9 mouse cellular contexts compared by ENCODE assay signal in genomic region chr17:25064351-25064750, GRCm38 (mm10). TPM values are rescaled to one million over a fixed set of nuclear protein-coding genes. Genes with fewer than 3 reads are reported as not detected.
A peak's percentile ranks its signal among the peaks of the same experiment; 100 is the strongest.
DNase-seq lines count a peak whose midpoint lies in the region; ATAC-seq and TF ChIP-seq lines count a peak whose summit lies in the region.
"Had no signal": no experiment of that assay in that cellular context is flagged by ENCODE, and none has a peak within 500 bp of the region (broad histone marks: within the 10 kb centered on the region; RNA-seq: fewer than 3 reads in every experiment).

No protein-coding gene starts in this region.

- TF ChIP-seq CTCF in heart, adult 2 months (IDR thresholded peaks at IDR 0.05): peak; percentile 15; the same call in 1 of the 2 replicates

- peak; percentile 13 for DNase-seq in midbrain, embryonic 14.5 days
- no peak for DNase-seq in midbrain, embryonic 11.5 days (ENCODE audit: low spot score, missing footprints)
- DNase-seq in heart, adult 2 months: peak; percentile 79 to 89
- peak; percentile 61 to 71 for DNase-seq in kidney, adult 8-10 months
- peak; percentile 88 for DNase-seq in lung, postnatal 36 days
- DNase-seq in cerebellum, adult 11-12 months: no peak
- no peak for DNase-seq in left cerebral cortex, adult 9 months (ENCODE audit: low spot score in 2 of 2)
- DNase-seq in testis, postnatal 10 days (ENCODE audit: low spot score): no peak

- no peaks in the 10 kb centered on the region for H3K27me3 ChIP-seq in midbrain, embryonic 14.5 days (ENCODE audit: control insufficient read depth, insufficient read depth, low read length)
- no peaks in the 10 kb centered on the region for H3K27me3 ChIP-seq in midbrain, embryonic 11.5 days (ENCODE audit: control insufficient read depth, insufficient read depth, low read length)
- H3K27me3 ChIP-seq in heart, adult 2 months (ENCODE audit: control insufficient read depth, insufficient read depth, low read length): no peaks in the 10 kb centered on the region
- H3K27me3 ChIP-seq: limb, embryonic 13.5 days had no signal

- no peak for ATAC-seq in midbrain, embryonic 14.5 days (ENCODE audit: low FRiP score, low TSS enrichment)
- no peak for ATAC-seq in midbrain, embryonic 11.5 days (ENCODE audit: low FRiP score)

- 86% methylated on average over 9 of the region's 9 CpGs for WGBS in midbrain, embryonic 14.5 days
- WGBS in midbrain, embryonic 11.5 days: 82% methylated on average over 9 of the region's 9 CpGs
- 30% methylated on average over 9 of the region's 9 CpGs for WGBS in heart, adult 2 months

- no peak overlapping the region for H3K9ac ChIP-seq in midbrain, embryonic 14.5 days (replicated peaks; ENCODE audit: low read length)
- no peak overlapping the region for H3K9ac ChIP-seq in midbrain, embryonic 11.5 days (ENCODE audit: low read length)
- no peak overlapping the region; the same call in 1 of the 2 replicates for H3K9ac ChIP-seq in heart, adult 2 months (ENCODE audit: low read depth, low read length)
- H3K9ac ChIP-seq: limb, embryonic 13.5 days had no signal

- H3K36me3 ChIP-seq in midbrain, embryonic 14.5 days (ENCODE audit: control insufficient read depth, insufficient read depth, low read length): peaks cover 20% of the 10 kb centered on the region
- no peaks in the 10 kb centered on the region; the same call in 1 of the 2 replicates for H3K36me3 ChIP-seq in midbrain, embryonic 11.5 days (ENCODE audit: control insufficient read depth, insufficient read depth, low read length)
- peaks cover 40% of the 10 kb centered on the region for H3K36me3 ChIP-seq in heart, adult 2 months (ENCODE audit: control insufficient read depth, insufficient read depth, low read length)

- peak; percentile 96 for TF ChIP-seq EP300 in heart, adult 2 months (IDR thresholded peaks at IDR 0.05; ENCODE audit: insufficient read depth, low read depth, low read length)

- intact Hi-C loops in heart, adult 2 months (cut with DNase I): loop anchor here (1.0 to 5.0 kb wide), 2 partner anchors 17 to 47 kb away; partner anchors contain the start of genes Cramp1l and Ift140

- no peak overlapping the region for H3K27ac ChIP-seq in midbrain, embryonic 14.5 days (replicated peaks; ENCODE audit: low read depth, low read length)
- H3K27ac ChIP-seq in midbrain, embryonic 11.5 days (ENCODE audit: low read depth, low read length): no peak overlapping the region
- peak overlapping the region; percentile 96 for H3K27ac ChIP-seq in heart, adult 2 months

- H3K4me2 ChIP-seq in midbrain, embryonic 14.5 days (ENCODE audit: low read length): no peak overlapping the region
- no peak overlapping the region for H3K4me2 ChIP-seq in midbrain, embryonic 11.5 days
- H3K4me2 ChIP-seq: limb, embryonic 13.5 days had no signal

- H3K4me3 ChIP-seq in midbrain, embryonic 14.5 days (replicated peaks; ENCODE audit: low read depth, low read length): no peak overlapping the region
- H3K4me3 ChIP-seq in midbrain, embryonic 11.5 days (ENCODE audit: low read depth, low read length): no peak overlapping the region
- H3K4me3 ChIP-seq in heart, adult 2 months: peak overlapping the region; percentile 4; the same call in 1 of the 2 replicates
- H3K4me3 ChIP-seq: limb, embryonic 13.5 days had no signal

- no peaks in the 10 kb centered on the region for H3K79me2 ChIP-seq in heart, adult 2 months (replicated peaks; ENCODE audit: control insufficient read depth, insufficient read depth, low read length)

- no peaks in the 10 kb centered on the region for H3K4me1 ChIP-seq in midbrain, embryonic 14.5 days (ENCODE audit: control insufficient read depth, insufficient read depth, low read length)
- H3K4me1 ChIP-seq in midbrain, embryonic 11.5 days (ENCODE audit: control insufficient read depth, insufficient read depth, low read length): no peaks in the 10 kb centered on the region
- peaks cover 45% of the 10 kb centered on the region for H3K4me1 ChIP-seq in heart, adult 2 months (ENCODE audit: control insufficient read depth, insufficient read depth, low read length)

- no peaks in the 10 kb centered on the region for H3K9me3 ChIP-seq in midbrain, embryonic 14.5 days (ENCODE audit: control insufficient read depth, low read length)
- H3K9me3 ChIP-seq in midbrain, embryonic 11.5 days (ENCODE audit: control insufficient read depth, low read length): no peaks in the 10 kb centered on the region
- H3K9me3 ChIP-seq: limb, embryonic 13.5 days had no signal

- peak; percentile 60; the same call in 1 of the 2 replicates for TF ChIP-seq POLR2A in heart, adult 2 months (IDR thresholded peaks at IDR 0.05; ENCODE audit: insufficient read depth, low read depth, low read length)

RNA-seq across cellular contexts. Expression of gene Tmem204, which starts 19.0 kb away (rescaled TPM):
- polyA plus RNA-seq in midbrain, embryonic 14.5 days (2014; fragmentation: Nextera tagmentation; extraction: Ambion mirVana): 6.5 and 10.8 TPM in 2 replicates
- polyA plus RNA-seq in midbrain, embryonic 11.5 days (2014; fragmentation: Nextera tagmentation; extraction: Ambion mirVana): 9.5 and 10.4 TPM in 2 replicates
- total RNA-seq in heart, adult 2 months (2021): 10 to 100 TPM; 40.0 to 45.1 TPM
- polyA plus RNA-seq in heart, adult 2 months (2012; rRNA removed): 77.3 and 82.0 TPM in 2 replicates

RNA-seq across cellular contexts. Expression of gene Ift140, which starts 48.5 kb away (rescaled TPM):
- 16.6 and 17.3 TPM in 2 replicates for polyA plus RNA-seq in midbrain, embryonic 14.5 days (2014; fragmentation: Nextera tagmentation; extraction: Ambion mirVana)
- 20.9 and 21.2 TPM in 2 replicates for polyA plus RNA-seq in midbrain, embryonic 11.5 days (2014; fragmentation: Nextera tagmentation; extraction: Ambion mirVana)
- total RNA-seq in heart, adult 2 months (2021): 1 to 10 TPM; 3.1 to 5.0 TPM
- polyA plus RNA-seq in heart, adult 2 months (2012; rRNA removed): 4.6 and 5.2 TPM in 2 replicates

RNA-seq across cellular contexts. Expression of gene Cramp1l, which starts 48.8 kb away (rescaled TPM):
- 6.7 and 9.2 TPM in 2 replicates for polyA plus RNA-seq in midbrain, embryonic 14.5 days (2014; fragmentation: Nextera tagmentation; extraction: Ambion mirVana)
- 10.8 and 11.2 TPM in 2 replicates for polyA plus RNA-seq in midbrain, embryonic 11.5 days (2014; fragmentation: Nextera tagmentation; extraction: Ambion mirVana)
- 1 to 10 TPM; 9.4 to 9.8 TPM for total RNA-seq in heart, adult 2 months (2021)
- 9.6 and 13.7 TPM in 2 replicates for polyA plus RNA-seq in heart, adult 2 months (2012; rRNA removed)

RNA-seq across cellular contexts. Expression of gene Telo2, which starts 51.4 kb away (rescaled TPM):
- polyA plus RNA-seq in midbrain, embryonic 14.5 days (2014; fragmentation: Nextera tagmentation; extraction: Ambion mirVana): 34.1 and 34.4 TPM in 2 replicates
- 22.5 and 23.2 TPM in 2 replicates for polyA plus RNA-seq in midbrain, embryonic 11.5 days (2014; fragmentation: Nextera tagmentation; extraction: Ambion mirVana)
- 10 to 100 TPM; 12.1 to 13.5 TPM for total RNA-seq in heart, adult 2 months (2021)
- polyA plus RNA-seq in heart, adult 2 months (2012; rRNA removed): 12.7 and 15.5 TPM in 2 replicates

RNA-seq across cellular contexts. Expression of gene Ptx4, which starts 56.2 kb away (rescaled TPM):
- not detected in 2 replicates for polyA plus RNA-seq in midbrain, embryonic 14.5 days (2014; fragmentation: Nextera tagmentation; extraction: Ambion mirVana)
- not detected in 2 replicates for polyA plus RNA-seq in midbrain, embryonic 11.5 days (2014; fragmentation: Nextera tagmentation; extraction: Ambion mirVana)
- 1 to 10 TPM; 5.4 to 5.8 TPM for total RNA-seq in heart, adult 2 months (2021)
- polyA plus RNA-seq in heart, adult 2 months (2012; rRNA removed): 0.16 and 0.26 TPM in 2 replicates

Comparison
In these comparisons a context has a peak if more than half of its experiments do, and no peak if none do; other contexts are left out.
1. DNase-seq: peak in midbrain, embryonic 14.5 days (single experiment), heart, adult 2 months (2 of 2), kidney, adult 8-10 months (2 of 2) and lung, postnatal 36 days (single experiment); none in midbrain, embryonic 11.5 days (single experiment), cerebellum, adult 11-12 months (single experiment), left cerebral cortex, adult 9 months (0 of 2) and testis, postnatal 10 days (single experiment).